Mouse (Mus musculus) thymus, adult 2 months (tissue): Measurements from ENCODE around the gene Ccl17.

Experiments used
- CTCF ChIP-seq: fragments of 200-500 bp; IDR thresholded peaks from 2 replicates; pipeline ENCODE4 v1.5.1; 2012; ENCODE audit warnings: mild to moderate bottlenecking, control low read depth, low read length, moderate library complexity, borderline replicate concordance; ENCODE audit not compliant: control insufficient read depth, poor library complexity, insufficient read depth; ENCODE audit errors: extremely low read depth
- POLR2A ChIP-seq: fragments of 200-500 bp; IDR thresholded peaks from 2 replicates; pipeline ENCODE4 v1.6.1; 2012; ENCODE audit warnings: mild to moderate bottlenecking, low read length, control low read depth, moderate library complexity; ENCODE audit not compliant: control insufficient read depth, poor library complexity, insufficient read depth; ENCODE audit errors: extremely low read depth

DNA sequence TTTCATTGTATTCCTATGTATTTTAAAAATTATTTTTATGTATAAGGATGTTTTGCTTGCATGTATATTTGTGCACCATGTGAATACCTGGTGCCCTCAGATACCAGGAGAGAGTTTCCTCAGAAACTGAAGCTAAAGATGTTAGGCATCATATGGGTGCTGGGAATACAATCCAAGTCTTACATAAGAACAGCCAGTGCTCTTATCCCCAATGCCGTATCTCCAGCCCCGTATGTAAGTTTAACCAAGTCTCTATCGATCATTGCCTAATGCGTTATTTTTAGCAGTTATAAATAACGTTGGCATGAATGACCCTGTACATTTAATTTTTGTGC lies 46.7 kb downstream of the Ccl17 start:
- no peak for TF ChIP-seq CTCF
- no peak for TF ChIP-seq POLR2A
